Mouse (Mus musculus): ENCODE measurements around the gene Aurkb.

The Aurkb gene

DNA sequence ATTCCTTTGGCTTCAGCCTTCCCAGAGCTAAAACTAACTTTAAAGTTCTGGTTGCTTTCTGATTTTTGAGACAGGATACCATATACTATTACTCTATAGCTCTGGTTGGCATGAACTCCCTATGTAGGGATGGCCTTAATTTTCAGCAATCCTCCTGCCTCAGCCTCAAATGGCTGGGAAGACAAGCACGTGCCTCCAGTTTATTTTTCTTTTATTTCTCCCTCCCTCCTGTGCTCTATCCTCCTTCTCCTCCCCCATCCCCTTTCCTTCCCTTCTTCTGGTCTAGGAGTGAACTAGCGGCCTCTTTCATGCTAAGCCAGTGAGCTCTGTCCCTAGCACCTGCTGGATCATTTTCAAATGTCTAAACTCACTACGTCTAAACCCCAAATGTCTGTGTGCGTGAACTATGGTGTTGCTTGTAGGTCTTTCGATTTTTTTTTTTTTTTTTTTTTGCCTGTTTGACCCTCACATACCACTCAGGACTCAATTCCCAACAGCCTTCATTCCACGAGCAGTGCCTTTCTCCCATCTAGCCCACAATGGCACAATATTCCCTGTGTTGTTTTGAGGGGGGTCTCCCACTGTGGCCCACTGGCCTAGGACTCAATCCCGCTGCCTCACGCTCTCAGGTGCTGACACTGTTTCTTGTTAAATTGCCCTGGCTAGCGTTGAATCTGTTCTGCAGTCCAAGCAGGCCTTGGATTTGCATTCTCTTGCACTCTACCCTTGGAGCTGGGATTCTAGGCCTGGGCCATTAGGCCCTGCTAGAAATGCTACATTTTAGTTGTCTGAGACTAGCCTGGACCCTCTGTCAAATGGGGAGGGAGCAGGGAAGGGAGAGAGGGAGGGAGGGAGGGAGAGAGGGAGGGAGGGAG lies 19.0 kb downstream of the Aurkb start:
- DNase-seq (ENCODE audit: low spot score in 2 of 2) = no peak

DNA sequence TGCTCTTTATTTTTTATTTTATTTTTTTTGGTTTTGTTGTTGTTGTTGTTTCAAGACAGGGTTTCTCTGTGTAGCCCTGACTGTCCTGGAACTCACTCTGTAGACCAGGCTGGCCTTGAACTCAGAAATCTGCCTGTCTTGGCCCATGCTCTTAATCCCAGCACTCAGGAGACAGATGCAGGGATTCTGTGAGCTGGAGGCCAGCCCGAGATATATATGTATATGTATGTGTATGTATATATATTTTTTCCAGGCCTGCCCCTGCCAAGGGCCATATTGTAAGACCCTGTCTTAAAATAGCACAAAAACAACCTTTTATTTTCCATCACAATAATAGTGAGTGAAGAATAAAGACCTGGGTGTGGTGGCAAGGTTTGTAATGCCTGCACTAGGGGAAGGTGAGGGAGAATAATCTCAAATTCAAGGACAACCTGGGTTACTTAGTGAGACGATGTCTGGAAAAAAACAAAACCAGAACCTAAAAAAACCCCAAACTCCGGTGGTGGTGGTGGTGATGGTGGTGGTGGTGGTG lies 20.0 kb downstream of the Aurkb start:
- no peak for DNase-seq (ENCODE audit: low spot score in 2 of 2)

DNA sequence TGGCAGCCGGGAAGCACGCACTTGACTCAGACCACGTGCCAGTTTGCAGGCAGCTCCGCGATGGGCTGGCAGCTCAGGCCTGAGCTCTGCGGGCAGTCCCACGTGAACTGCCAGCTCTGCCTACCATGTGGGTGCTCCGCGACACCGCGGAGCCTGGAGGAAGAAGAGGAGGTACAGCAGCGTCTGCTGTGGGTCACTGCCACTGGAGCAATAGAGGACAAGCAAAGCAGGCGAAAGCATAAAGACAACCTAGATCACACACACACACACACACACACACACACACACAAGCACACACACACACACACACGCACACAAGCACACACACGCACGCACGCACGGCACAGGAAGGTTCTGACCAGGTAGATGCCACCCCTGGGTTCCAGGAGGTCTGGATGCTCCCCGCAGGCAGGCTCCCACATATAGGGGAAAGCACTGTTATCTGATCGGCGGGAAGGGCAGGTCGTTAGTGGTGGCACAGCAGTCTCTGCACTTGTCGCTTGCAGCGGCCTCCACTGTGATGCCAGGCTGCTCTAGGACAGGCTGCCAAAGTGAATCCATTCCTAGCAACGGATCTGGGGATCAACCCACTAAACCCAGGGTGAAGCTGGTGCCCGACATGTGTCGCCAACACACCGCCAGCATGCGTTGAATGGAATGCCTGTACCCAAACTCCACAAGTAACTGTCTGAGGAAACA lies 20.9 kb downstream of the Aurkb start:
- DNase-seq (ENCODE audit: low spot score in 2 of 2) = peak; percentile 55 to 60

GRCm38 (mm10) chr11:69066956-69067355 lies 21.5 kb downstream of the Aurkb start:
- peak; percentile 88 to 91 for DNase-seq (ENCODE audit: low spot score in 2 of 2)

GRCm38 (mm10) chr11:69067601-69068000 lies 22.2 kb downstream of the Aurkb start:
- no peak for DNase-seq (ENCODE audit: low spot score in 2 of 2)

- no peak for DNase-seq (ENCODE audit: low spot score in 2 of 2)
Observed at GRCm38 (mm10) chr11:69070093-69070492, 24.6 kb downstream of the Aurkb start.

GRCm38 (mm10) chr11:69070590-69071222 lies 25.3 kb downstream of the Aurkb start, which contains the start of gene Tmem107:
Gene Tmem107, plus strand, starts transcription at chr11:69070806.
- DNase-seq (ENCODE audit: low spot score in 2 of 2) = peak; percentile 92 to 96

DNA sequence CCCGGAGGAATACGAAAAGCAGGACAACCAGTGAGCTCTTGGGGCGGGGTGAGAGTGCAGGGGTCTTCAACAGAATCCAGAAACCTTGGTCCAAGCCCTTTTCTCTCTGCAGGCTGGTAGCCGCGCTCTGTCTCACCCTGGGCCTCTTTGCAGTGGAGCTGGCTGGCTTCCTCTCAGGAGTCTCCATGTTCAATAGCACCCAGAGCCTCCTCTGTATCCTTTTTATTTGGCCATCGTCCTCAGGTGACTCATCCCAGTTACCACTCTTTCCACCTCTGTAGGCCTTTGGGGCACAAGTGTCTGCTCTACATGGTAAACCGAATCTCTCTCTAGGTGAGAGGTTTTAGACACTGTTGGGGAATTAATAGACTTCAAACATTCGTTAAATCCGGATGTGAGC lies 25.8 kb downstream of the Aurkb start:
- no peak for DNase-seq (ENCODE audit: low spot score in 2 of 2)

GRCm38 (mm10) chr11:69072234-69072633 lies 26.8 kb downstream of the Aurkb start:
- no peak for DNase-seq (ENCODE audit: low spot score in 2 of 2)

DNA sequence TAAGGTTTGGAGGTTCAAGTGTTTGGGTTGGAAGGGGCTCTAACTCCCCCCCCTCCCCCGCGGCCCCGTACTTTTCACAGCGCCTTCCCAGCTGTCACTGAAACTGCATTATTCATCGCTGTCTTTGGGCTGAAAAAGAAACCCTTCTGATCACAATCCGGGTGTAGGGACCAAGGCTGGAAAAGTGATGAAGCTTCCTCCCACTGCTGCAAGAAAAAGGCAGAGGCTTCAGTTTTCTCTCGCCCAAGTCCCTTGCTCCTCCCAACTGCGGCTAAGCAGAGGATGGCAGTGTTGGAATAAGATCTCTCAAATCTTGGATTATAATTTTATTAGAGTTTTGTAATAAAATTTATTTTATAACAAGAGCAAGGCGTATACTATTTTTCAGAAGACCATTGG lies 27.2 kb downstream of the Aurkb start:
- DNase-seq (ENCODE audit: low spot score in 2 of 2) = no peak

DNA sequence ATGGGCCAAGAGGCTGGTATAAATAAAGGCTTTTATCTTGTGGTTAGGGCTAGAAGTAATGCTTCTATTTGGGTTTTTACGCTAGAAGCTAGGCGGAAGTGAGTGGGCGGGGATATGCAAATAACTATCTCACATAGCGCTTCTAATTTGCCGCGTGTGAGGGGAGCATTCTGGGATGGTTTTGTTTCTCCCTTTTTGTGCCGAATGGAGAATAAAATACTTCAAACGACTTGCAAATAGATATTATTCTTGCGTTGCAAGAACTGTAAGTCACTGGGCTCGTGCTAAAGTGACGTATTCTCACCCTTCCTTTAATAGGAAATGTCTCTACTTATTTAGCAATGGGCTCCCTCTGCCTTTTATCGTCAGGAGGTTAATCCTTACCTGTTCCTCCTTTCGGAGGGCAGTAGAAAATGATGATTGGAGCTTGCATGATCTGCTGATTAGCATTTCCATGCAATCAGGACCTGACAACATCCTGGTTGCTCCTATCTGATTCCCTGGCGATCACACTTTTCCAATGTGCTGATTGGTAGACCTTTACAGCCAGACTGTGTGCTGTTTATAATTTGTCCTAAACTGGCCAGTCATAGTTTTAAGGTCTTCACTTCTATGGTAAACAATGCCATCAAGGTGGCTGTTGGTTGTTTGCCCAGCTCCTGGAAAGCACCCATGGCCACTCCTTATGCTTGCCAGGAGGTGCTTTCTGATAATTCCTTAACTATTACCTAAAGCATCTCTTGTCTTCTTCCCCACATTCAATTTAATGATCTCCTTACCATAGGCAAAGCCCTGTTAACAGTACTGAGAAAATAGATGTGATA lies 27.8 kb downstream of the Aurkb start:
- DNase-seq (ENCODE audit: low spot score in 2 of 2) = peak; percentile 76 to 89

GRCm38 (mm10) chr11:69073951-69074775 lies 28.7 kb downstream of the Aurkb start:
- DNase-seq (ENCODE audit: low spot score in 2 of 2) = no peak

GRCm38 (mm10) chr11:69074776-69075069 lies 29.3 kb downstream of the Aurkb start:
- DNase-seq (ENCODE audit: low spot score in 2 of 2) = no peak

GRCm38 (mm10) chr11:69075764-69076479 lies 30.5 kb downstream of the Aurkb start:
- DNase-seq (ENCODE audit: low spot score in 2 of 2) = no peak

DNA sequence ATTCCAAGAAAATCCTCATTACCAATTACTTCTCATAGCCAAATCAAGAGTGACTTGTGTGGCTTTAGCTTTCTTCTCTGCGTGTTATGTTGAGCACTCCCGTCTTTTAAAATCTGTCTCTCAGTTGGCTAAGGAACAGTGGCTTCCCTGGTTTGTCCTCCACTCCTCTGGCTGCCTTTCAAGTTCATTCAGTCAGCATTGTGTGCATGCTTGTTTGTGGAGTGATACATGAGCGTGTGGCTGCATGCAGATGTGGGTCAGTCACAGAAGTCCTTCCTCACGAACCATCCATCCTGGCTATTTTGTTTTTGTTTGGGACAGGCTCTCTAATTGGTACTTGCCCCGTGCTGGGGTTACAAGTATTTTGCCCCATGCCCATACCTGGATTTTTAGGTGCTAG lies 31.1 kb downstream of the Aurkb start:
- DNase-seq (ENCODE audit: low spot score in 2 of 2) = no peak

DNA sequence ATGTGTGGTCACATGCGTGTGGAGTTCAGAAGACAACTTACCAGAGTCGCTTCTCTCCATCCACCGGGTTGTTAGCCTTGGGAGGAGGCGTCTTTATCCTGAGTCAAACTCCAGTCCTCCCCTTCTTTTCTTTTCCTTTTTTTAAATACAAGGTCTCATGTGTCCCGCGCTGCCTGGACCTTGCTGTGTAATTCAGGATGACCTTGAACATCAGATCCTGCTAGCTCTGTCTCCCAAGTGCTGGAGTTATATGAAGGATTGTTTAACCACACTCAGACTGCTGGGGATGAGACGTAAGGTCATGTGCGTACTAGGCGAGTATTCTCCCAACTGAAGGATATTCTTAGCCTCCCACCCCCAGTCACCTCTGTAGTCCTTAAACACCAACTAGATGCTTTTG lies 31.9 kb downstream of the Aurkb start:
- no peak for DNase-seq (ENCODE audit: low spot score in 2 of 2)

- DNase-seq (ENCODE audit: low spot score in 2 of 2) = no peak
Observed at GRCm38 (mm10) chr11:69078041-69078440, 32.6 kb downstream of the Aurkb start.

DNA sequence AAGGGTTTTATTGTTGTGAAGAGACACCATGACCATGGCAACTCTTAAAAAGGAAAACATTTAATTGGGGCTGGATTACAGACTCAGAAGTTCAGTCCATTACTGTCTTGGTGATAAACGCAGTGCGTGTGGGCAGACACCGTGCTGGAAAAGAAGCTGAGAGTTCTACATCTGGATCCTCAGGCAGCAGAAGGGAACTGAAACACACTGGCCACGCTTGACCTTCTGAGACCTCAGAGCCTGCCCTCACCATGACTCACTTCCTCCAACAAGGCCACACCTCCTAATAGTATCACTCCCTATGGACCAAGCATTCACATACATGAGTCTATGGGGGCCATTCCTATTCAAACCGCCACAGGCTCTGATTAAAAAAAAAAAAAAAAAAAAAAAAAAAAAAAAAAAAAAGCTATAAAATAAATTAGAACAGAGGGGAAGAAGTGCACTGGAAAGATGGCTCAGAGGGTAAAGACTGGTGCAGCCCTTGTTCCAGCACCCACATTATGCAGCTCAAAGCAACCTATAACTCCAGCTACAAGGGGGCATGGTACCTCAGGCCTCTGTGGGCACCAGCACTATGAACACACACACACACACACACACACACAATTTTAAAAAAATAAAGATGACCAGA lies 33.5 kb downstream of the Aurkb start:
- peak in 1 of 2 experiments; percentile 45 for DNase-seq (ENCODE audit: low spot score in 2 of 2)

DNA sequence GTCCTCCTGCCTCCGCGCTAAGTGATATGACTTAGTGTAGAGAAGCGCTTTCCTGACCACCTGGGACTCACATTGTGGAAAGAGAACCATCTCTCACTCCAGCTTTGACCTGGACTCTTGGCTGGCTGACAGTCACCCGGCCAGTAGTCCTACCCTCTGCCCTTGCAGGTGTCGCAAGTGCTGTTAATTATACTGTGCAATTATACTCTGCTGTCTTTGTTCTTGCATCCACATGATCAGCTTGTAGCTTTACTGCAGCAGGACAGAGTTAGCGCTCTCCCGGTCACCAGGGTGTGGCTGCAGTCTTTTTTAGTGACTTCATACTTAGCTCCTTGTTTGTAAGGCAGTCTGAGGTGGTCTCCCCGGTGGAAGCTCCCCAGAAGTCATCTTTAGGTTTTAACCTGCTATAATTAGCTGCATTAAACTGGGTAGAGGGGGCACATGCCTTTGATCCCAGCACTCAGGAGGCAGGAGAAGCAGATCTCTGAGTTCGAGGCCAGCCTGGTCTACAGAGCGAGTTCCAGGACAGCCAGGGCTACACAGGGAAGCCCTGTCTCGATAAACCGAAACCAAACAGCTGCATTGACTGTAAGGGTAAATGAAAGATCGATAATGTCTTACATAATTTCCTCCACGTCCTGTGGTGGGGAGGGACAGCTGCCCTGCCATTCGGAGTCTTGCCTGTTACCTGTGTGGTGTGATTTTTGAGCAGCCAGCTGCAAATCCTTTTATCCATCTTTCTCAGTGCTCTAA lies 34.8 kb downstream of the Aurkb start:
- no peak for DNase-seq (ENCODE audit: low spot score in 2 of 2)
